Mouse (Mus musculus): ENCODE results near the gene C330021F23Rik.
A peak's percentile ranks its signal among the peaks of the same experiment; 100 is the strongest.

DNA sequence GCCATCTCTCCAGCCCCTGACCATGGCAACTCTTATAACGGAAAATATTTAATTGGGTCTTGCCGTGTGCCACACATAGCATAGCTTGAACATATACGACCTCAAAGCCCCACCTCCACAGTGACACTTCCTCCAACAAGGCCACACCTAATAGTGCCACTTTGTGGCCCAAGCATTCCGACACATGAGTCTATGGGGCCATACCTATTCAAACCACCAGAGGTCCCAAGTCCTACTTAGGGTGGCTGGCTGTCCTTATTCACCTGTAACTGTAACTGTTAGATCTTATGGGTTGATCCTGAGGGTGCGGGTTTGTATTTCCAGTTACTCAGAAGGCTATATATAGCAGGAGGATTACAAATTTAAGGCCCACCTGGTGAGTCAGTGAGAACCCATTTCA lies 60.2 kb downstream of the C330021F23Rik start:
- no peak for TF ChIP-seq POLR2A (IDR thresholded peaks at IDR 0.05; ENCODE audit: extremely low read depth, insufficient read depth, low read length)
- peak; percentile 38; the same call in 1 of the 2 replicates for TF ChIP-seq CTCF (IDR thresholded peaks at IDR 0.05; ENCODE audit: extremely low read depth, insufficient read depth, low read length)
